Mouse (Mus musculus): ENCODE results near the gene Ctr9. TPM values are rescaled to one million over a fixed set of nuclear protein-coding genes. Genes with fewer than 3 reads are reported as not detected.

Gene Ctr9
- polyA plus RNA-seq, 1 experiment from 2014 or later, result 49.7 TPM

GRCm38 (mm10) chr7:110998887-110999827 is 29.6 kb upstream of the Ctr9 start:
- Histone ChIP-seq H3K9me3 (replicated peaks) (no peaks in the 10 kb centered on the region), H3K27me3 (replicated peaks) (no peaks in the 10 kb centered on the region), H3K4me2 (no peak overlapping the region), H3K9ac (no peak overlapping the region), H3K36me3 (no peaks in the 10 kb centered on the region), H3K27ac (ENCODE audit: poor library complexity, severe bottlenecking) (0 out of 2 replicates have a peak overlapping the region, but pooled peaks have one; percentile 5), H3K4me3 (no peak overlapping the region), H3K4me1 (replicated peaks) (peaks cover 24% of the 10 kb centered on the region)
- ATAC-seq (ENCODE audit: insufficient number of reproducible peaks, low FRiP score), result 0 out of 2 replicates have a peak, but pooled peaks have one; percentile 45
- WGBS, result 60% methylated on average over 15 of the region's 15 CpGs

- ATAC-seq (ENCODE audit: insufficient number of reproducible peaks, low FRiP score), result peak; percentile 81; the same call in 1 of the 2 replicates
- Histone ChIP-seq H3K4me2 (no peak overlapping the region), H3K27me3 (replicated peaks) (no peaks in the 10 kb centered on the region), H3K9me3 (replicated peaks) (no peaks in the 10 kb centered on the region), H3K4me1 (replicated peaks) (peaks cover 15% of the 10 kb centered on the region), H3K36me3 (no peaks in the 10 kb centered on the region), H3K4me3 (no peak overlapping the region), H3K27ac (ENCODE audit: poor library complexity, severe bottlenecking) (no peak overlapping the region), H3K9ac (no peak overlapping the region)
- WGBS, result 76% methylated on average over 3 of the region's 3 CpGs
These were observed 24.5 kb upstream of the Ctr9 start for GRCm38 (mm10) chr7:111004136-111004840.

- H3K36me3 ChIP-seq, result no peaks in the 10 kb centered on the region
- no peaks in the 10 kb centered on the region for H3K27me3 ChIP-seq (replicated peaks)
- no peak overlapping the region for H3K4me2 ChIP-seq
- H3K27ac ChIP-seq (ENCODE audit: poor library complexity, severe bottlenecking), result no peak overlapping the region
- no peaks in the 10 kb centered on the region for H3K9me3 ChIP-seq (replicated peaks)
- H3K4me1 ChIP-seq (replicated peaks), result 0 out of 2 replicates have a peak, but pooled peaks cover 4% of the 10 kb centered on the region
- ATAC-seq (ENCODE audit: insufficient number of reproducible peaks, low FRiP score), result 0 out of 2 replicates have a peak, but pooled peaks have one; percentile 50
- whole genome bisulfite sequencing, result 76% methylated on average over 7 of the region's 7 CpGs
- H3K9ac ChIP-seq, result no peak overlapping the region
- no peak overlapping the region for H3K4me3 ChIP-seq
These were observed 14.6 kb upstream of the Ctr9 start for GRCm38 (mm10) chr7:111014039-111014605.

- Histone ChIP-seq H3K27ac (ENCODE audit: poor library complexity, severe bottlenecking) (no peak overlapping the region), H3K4me2 (no peak overlapping the region), H3K4me1 (replicated peaks) (0 out of 2 replicates have a peak, but pooled peaks cover 4% of the 10 kb centered on the region), H3K9ac (no peak overlapping the region), H3K4me3 (no peak overlapping the region), H3K9me3 (replicated peaks) (no peaks in the 10 kb centered on the region), H3K36me3 (no peaks in the 10 kb centered on the region), H3K27me3 (replicated peaks) (no peaks in the 10 kb centered on the region)
- 11% methylated on average over 5 of the region's 5 CpGs for whole genome bisulfite sequencing
- ATAC-seq (ENCODE audit: insufficient number of reproducible peaks, low FRiP score), result peak; percentile 74; the same call in 1 of the 2 replicates
These were observed 13.9 kb upstream of the Ctr9 start for GRCm38 (mm10) chr7:111014893-111015292.

GRCm38 (mm10) chr7:111015731-111016130 is 13.0 kb upstream of the Ctr9 start:
- H3K9ac ChIP-seq, result no peak overlapping the region
- 65% methylated on average over 4 of the region's 5 CpGs for WGBS
- no peak overlapping the region for H3K27ac ChIP-seq (ENCODE audit: poor library complexity, severe bottlenecking)
- no peak overlapping the region for H3K4me3 ChIP-seq
- 0 out of 2 replicates have a peak, but pooled peaks cover 4% of the 10 kb centered on the region for H3K4me1 ChIP-seq (replicated peaks)
- no peaks in the 10 kb centered on the region for H3K9me3 ChIP-seq (replicated peaks)
- H3K27me3 ChIP-seq (replicated peaks), result no peaks in the 10 kb centered on the region
- no peak for ATAC-seq (ENCODE audit: insufficient number of reproducible peaks, low FRiP score)
- H3K4me2 ChIP-seq, result no peak overlapping the region
- no peaks in the 10 kb centered on the region for H3K36me3 ChIP-seq

- no peaks in the 10 kb centered on the region for H3K27me3 ChIP-seq (replicated peaks)
- H3K36me3 ChIP-seq, result no peaks in the 10 kb centered on the region
- no peak overlapping the region for H3K9ac ChIP-seq
- H3K4me1 ChIP-seq (replicated peaks), result 0 out of 2 replicates have a peak, but pooled peaks cover 4% of the 10 kb centered on the region
- 72% methylated on average over 3 of the region's 3 CpGs for WGBS
- H3K4me3 ChIP-seq, result no peak overlapping the region
- no peak overlapping the region for H3K27ac ChIP-seq (ENCODE audit: poor library complexity, severe bottlenecking)
- no peak overlapping the region for H3K4me2 ChIP-seq
- no peak for ATAC-seq (ENCODE audit: insufficient number of reproducible peaks, low FRiP score)
- no peaks in the 10 kb centered on the region for H3K9me3 ChIP-seq (replicated peaks)
These were observed 11.8 kb upstream of the Ctr9 start for GRCm38 (mm10) chr7:111016921-111017320.

- no peak overlapping the region for H3K27ac ChIP-seq (ENCODE audit: poor library complexity, severe bottlenecking)
- no peaks in the 10 kb centered on the region for H3K36me3 ChIP-seq
- no peak overlapping the region for H3K9ac ChIP-seq
- no peaks in the 10 kb centered on the region for H3K9me3 ChIP-seq (replicated peaks)
- 74% methylated on average over 4 of the region's 4 CpGs for WGBS
- no peaks in the 10 kb centered on the region for H3K27me3 ChIP-seq (replicated peaks)
- no peak overlapping the region for H3K4me3 ChIP-seq
- ATAC-seq (ENCODE audit: insufficient number of reproducible peaks, low FRiP score), result no peak
- H3K4me2 ChIP-seq, result no peak overlapping the region
- H3K4me1 ChIP-seq (replicated peaks), result peaks cover 13% of the 10 kb centered on the region
These were observed 7.9 kb upstream of the Ctr9 start for GRCm38 (mm10) chr7:111020814-111021213.

GRCm38 (mm10) chr7:111024068-111024594 is 4.6 kb upstream of the Ctr9 start:
- H3K9me3 ChIP-seq (replicated peaks), result no peaks in the 10 kb centered on the region
- H3K4me1 ChIP-seq (replicated peaks), result peaks cover 13% of the 10 kb centered on the region
- H3K4me2 ChIP-seq, result no peak overlapping the region
- ATAC-seq (ENCODE audit: insufficient number of reproducible peaks, low FRiP score), result no peak
- 0 out of 2 replicates have a peak overlapping the region, but pooled peaks have one; percentile 19 for H3K27ac ChIP-seq (ENCODE audit: poor library complexity, severe bottlenecking)
- no peaks in the 10 kb centered on the region for H3K27me3 ChIP-seq (replicated peaks)
- H3K36me3 ChIP-seq, result no peaks in the 10 kb centered on the region
- H3K9ac ChIP-seq, result peak overlapping the region; percentile 4; the same call in 1 of the 2 replicates
- WGBS, result 33% methylated on average over 8 of the region's 8 CpGs
- no peak overlapping the region for H3K4me3 ChIP-seq

GRCm38 (mm10) chr7:111024912-111025311 is 3.8 kb upstream of the Ctr9 start:
- 48% methylated on average over 4 of the region's 4 CpGs for WGBS
- no peak overlapping the region for H3K4me2 ChIP-seq
- H3K9ac ChIP-seq, result no peak overlapping the region
- H3K27ac ChIP-seq (ENCODE audit: poor library complexity, severe bottlenecking), result no peak overlapping the region
- H3K9me3 ChIP-seq (replicated peaks), result no peaks in the 10 kb centered on the region
- H3K4me3 ChIP-seq, result no peak overlapping the region
- H3K36me3 ChIP-seq, result no peaks in the 10 kb centered on the region
- peaks cover 19% of the 10 kb centered on the region for H3K4me1 ChIP-seq (replicated peaks)
- ATAC-seq (ENCODE audit: insufficient number of reproducible peaks, low FRiP score), result no peak
- H3K27me3 ChIP-seq (replicated peaks), result no peaks in the 10 kb centered on the region

GRCm38 (mm10) chr7:111029046-111029553 is 349 bp downstream of the Ctr9 start:
- Histone ChIP-seq H3K27ac (ENCODE audit: poor library complexity, severe bottlenecking) (peak overlapping the region; percentile 94), H3K4me3 (peak overlapping the region; percentile 82), H3K4me1 (replicated peaks) (peaks cover 19% of the 10 kb centered on the region), H3K9me3 (replicated peaks) (no peaks in the 10 kb centered on the region), H3K36me3 (peaks cover 16% of the 10 kb centered on the region), H3K9ac (peak overlapping the region; percentile 86), H3K4me2 (peak overlapping the region; percentile 82), H3K27me3 (replicated peaks) (no peaks in the 10 kb centered on the region)
- under 1% methylated on average over 29 of the region's 29 CpGs for WGBS
- peak; percentile 33 for ATAC-seq (ENCODE audit: insufficient number of reproducible peaks, low FRiP score)

All from heart, embryonic 12.5 days (tissue).